Mouse (Mus musculus) left cerebral cortex, postnatal 10 days (tissue): Measurements from ENCODE around the gene Tecpr1. TPM values are rescaled to one million over a fixed set of nuclear protein-coding genes. Genes with fewer than 3 reads are reported as not detected.

Experiments used
- DNase-seq, 2 experiments: peaks; one replicate each; pipeline ENCODE4 v3.0.0; 2021 to 2022; ENCODE audit warnings: low spot score in 2 of 2, mixed read lengths in 1 of 2; ENCODE audit errors: extremely low spot score in 1 of 2
- intact Hi-C: fragments of 180-260 bp; cut with DNase I; formaldehyde crosslinking; loops from one replicate; pipeline ENCODE4 v1.15.1; 2025
- total RNA-seq, 2 experiments: library from RNA; stranded (reverse); gene quantifications; 2 replicates each; pipeline ENCODE4 v1.2.3; 2021

The Tecpr1 gene
- 10 to 100 TPM; 81.4 to 83.7 TPM for total RNA-seq

DNA sequence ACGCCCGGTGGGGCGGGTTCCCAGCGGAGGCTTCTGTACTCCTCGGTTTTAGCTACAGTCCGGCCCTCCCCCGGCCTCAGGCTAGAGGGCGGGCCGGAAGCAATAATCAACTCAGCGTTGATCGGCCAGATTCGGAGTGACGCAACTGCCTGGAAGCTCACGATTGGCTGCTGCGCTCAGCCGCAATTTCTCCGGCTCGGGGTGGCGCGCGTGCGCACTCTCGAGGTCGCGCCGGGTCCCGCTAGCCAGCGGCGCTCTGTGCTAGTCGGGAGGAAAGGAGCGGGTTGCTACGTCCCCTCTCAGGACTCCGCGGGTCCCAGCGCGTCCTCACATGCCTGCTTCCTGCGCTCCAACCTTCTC lies at the start of gene Tecpr1:
Gene Tecpr1, minus strand, starts transcription at position 113 of the 360 bp plus-strand sequence.
- DNase-seq = peak; percentile 95 to 96
- intact Hi-C loops = no loop called here

- intact Hi-C loops = no loop called here
- no peak for DNase-seq
These were observed 48.4 kb upstream of the Tecpr1 start for GRCm38 (mm10) chr5:144271772-144272171.

- no peak for DNase-seq
These were observed 47.7 kb upstream of the Tecpr1 start for GRCm38 (mm10) chr5:144271118-144271517.

DNA sequence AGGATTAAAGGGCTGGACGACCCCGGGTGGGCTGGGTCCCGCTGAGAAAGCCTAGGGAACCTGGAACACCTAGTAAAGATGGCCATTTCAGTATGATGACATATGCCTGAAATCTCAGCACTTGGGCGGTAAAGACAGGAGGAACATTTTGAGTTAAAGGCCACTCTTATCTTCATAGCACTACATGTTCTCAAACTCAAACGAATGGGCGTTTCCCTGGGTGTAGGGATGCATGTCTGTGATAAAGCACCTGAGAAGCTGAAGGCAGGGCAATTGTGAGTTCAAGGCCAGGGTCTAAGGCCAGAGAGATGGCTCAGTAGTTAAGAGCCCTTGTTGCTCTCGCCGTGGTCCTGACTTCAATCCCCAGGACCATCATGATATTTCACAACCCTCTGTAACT lies 47.0 kb upstream of the Tecpr1 start:
- DNase-seq = no peak
- intact Hi-C loops = no loop called here

More at GRCm38 (mm10) chr5:144271118-144271517, 47.7 kb upstream of the Tecpr1 start:
- intact Hi-C loops = no loop called here

DNA sequence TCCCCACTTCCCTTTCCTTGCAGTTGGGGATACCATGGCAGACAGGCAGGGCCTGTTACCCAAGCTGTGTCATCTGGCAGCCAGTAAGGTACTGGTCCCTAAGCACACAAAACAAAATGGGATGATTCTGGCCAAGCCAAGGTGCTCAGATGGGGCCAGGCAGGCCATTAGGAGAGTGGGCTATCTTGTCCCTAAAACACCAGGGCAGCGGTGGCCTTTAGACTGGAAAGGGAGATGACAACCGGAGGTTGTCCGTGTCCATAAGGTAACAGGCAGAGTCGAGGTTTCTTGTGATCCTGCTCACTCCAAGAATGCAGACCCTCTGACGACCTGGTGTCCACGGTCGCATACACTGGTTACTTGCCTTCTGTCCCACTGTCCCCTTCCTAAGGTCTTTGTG lies 46.5 kb upstream of the Tecpr1 start:
- no peak for DNase-seq
- intact Hi-C loops = loop anchor here (10.0 kb wide), 1 partner anchor 465 kb away; no protein-coding TSS in a partner anchor

- peak; percentile 67 to 75 for DNase-seq
- intact Hi-C loops = loop anchor here (10.0 kb wide), 1 partner anchor 467 kb away; no protein-coding TSS in a partner anchor
These were observed 44.3 kb upstream of the Tecpr1 start for GRCm38 (mm10) chr5:144267535-144268241.

DNA sequence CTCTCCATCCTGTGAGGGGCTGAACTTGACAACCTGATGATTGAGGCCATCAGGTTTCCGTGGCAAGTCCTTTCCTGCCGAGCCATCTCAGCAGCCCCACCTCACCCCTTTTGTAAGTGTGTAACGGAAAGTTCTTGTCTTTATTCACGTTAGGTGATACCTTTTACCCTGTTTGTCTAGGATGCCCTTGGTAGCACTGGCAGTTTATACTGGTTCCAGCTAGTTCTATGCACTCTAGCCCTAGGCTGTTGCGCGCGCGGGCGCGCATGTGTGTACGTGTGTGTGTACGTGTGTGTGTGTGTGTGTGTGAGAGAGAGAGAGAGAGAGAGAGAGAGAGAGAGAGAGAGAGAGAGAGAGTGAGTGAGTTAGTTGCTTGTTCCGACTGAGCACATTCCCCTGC lies 40.1 kb upstream of the Tecpr1 start:
- intact Hi-C loops = loop anchor here (10.0 kb wide), 1 partner anchor 471 kb away; no protein-coding TSS in a partner anchor

DNA sequence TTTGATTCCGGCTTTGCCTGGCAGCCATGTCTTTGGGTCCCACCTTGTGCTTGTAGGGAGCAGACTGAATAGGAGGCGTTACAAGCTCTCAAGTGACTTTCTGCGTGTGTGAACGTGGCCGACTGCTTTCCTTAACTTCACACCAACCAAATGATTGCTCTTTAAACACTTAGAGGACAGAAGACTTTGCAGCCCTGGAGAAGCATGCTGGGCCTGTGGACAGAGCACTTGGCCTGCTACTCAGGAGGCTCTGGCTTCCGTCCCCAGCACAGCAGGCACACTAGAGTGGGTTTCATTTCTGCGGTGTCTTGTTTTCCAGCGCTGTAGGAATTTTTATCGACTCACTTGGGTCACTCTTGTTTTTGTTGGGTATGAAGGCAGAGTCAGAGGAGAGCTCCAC lies 39.7 kb upstream of the Tecpr1 start:
- no peak for DNase-seq
- intact Hi-C loops = loop anchor here (10.0 kb wide), 1 partner anchor 472 kb away; no protein-coding TSS in a partner anchor

More for the DNA sequence above, 40.1 kb upstream of the Tecpr1 start:
- DNase-seq = no peak

GRCm38 (mm10) chr5:144261829-144262228 lies 38.4 kb upstream of the Tecpr1 start:
- intact Hi-C loops = loop anchor here (10.0 kb wide), 1 partner anchor 473 kb away; no protein-coding TSS in a partner anchor
- DNase-seq = no peak

GRCm38 (mm10) chr5:144261309-144261708 lies 37.9 kb upstream of the Tecpr1 start:
- intact Hi-C loops = loop anchor here (10.0 kb wide), 1 partner anchor 473 kb away; no protein-coding TSS in a partner anchor
- DNase-seq = no peak

- intact Hi-C loops = loop anchor here (10.0 kb wide), 1 partner anchor 474 kb away; no protein-coding TSS in a partner anchor
- DNase-seq = no peak
These were observed 37.0 kb upstream of the Tecpr1 start for GRCm38 (mm10) chr5:144260464-144260863.

- no peak for DNase-seq
- intact Hi-C loops = loop anchor here (10.0 kb wide), 1 partner anchor 116 kb away; no protein-coding TSS in a partner anchor
These were observed 35.8 kb upstream of the Tecpr1 start for GRCm38 (mm10) chr5:144259228-144259627.

- intact Hi-C loops = loop anchor here (10.0 kb wide), 1 partner anchor 116 kb away; no protein-coding TSS in a partner anchor
- DNase-seq = no peak
These were observed 35.3 kb upstream of the Tecpr1 start for GRCm38 (mm10) chr5:144258687-144259086.

DNA sequence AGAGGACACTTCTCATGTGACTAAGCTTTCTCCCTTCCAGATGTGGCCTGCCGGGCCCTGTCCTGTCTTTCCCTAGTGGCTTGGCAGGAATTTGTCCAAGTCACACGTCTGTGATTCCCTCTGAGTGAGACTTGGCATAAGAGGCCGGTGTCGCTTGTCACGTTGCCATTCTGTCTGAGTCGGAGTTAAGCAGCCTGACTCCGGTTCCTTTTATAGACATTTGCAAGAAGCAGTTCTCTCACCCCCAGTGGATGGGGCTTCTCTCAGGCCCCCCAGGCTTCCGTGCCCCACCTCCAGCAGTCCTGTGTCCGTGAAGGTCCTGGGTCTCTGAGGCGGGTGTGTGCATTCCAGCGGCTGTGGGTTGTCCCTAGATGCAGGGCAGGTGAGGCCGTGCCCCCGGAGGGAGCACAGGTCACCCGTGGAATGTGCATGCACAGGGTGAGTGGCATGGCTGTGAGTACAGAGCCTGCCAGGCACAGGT lies 34.8 kb upstream of the Tecpr1 start:
- DNase-seq = no peak
- intact Hi-C loops = loop anchor here (10.0 kb wide), 1 partner anchor 117 kb away; no protein-coding TSS in a partner anchor

- no peak for DNase-seq
- intact Hi-C loops = loop anchor here (10.0 kb wide), 1 partner anchor 117 kb away; no protein-coding TSS in a partner anchor
These were observed 34.2 kb upstream of the Tecpr1 start for GRCm38 (mm10) chr5:144257451-144258110.

DNA sequence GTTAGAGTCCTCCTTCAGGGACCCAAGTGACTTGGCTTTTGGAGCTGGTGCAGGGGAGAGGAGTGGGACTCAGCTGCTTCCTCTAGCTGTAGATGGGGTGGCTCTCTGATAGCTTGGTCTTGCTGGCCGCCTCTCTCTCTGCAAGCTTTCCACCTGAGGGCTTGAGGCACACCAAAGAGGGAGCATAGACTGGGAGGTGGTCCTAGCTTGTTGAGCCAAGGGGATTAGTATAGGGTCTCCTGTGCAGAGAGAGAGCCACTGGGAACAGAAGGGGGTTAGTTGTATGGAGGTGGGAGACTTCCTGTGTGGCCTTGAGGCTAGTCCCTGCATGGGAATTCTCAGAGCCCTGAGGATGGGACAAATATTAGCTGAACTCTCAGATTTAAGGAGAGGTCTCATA lies 33.5 kb upstream of the Tecpr1 start:
- DNase-seq = no peak
- intact Hi-C loops = loop anchor here (10.0 kb wide), 1 partner anchor 118 kb away; no protein-coding TSS in a partner anchor

GRCm38 (mm10) chr5:144256541-144256870 lies 33.1 kb upstream of the Tecpr1 start:
- intact Hi-C loops = loop anchor here (10.0 kb wide), 1 partner anchor 118 kb away; no protein-coding TSS in a partner anchor
- DNase-seq = no peak

GRCm38 (mm10) chr5:144255632-144256540 lies 32.5 kb upstream of the Tecpr1 start:
- peak in 1 of 2 experiments; percentile 65 for DNase-seq
- intact Hi-C loops = loop anchor here (10.0 kb wide), 1 partner anchor 119 kb away; no protein-coding TSS in a partner anchor
